Mouse (Mus musculus) brain, embryonic 14.5 days (tissue): ENCODE measurements at regions not wholly inside any gene's neighbourhood (a gene's known extent, or its start where the extent isn't known, plus 50 kb on each side); places are given as distances from the start of the nearest gene placed in this dataset.

ENCODE experiments used
- CTCF ChIP-seq: fragments of 200-500 bp; IDR thresholded peaks from 2 replicates; pipeline ENCODE4 v1.5.1; 2012; ENCODE audit warnings: inconsistent platforms, mild to moderate bottlenecking, moderate library complexity, borderline replicate concordance; ENCODE audit not compliant: insufficient read depth, insufficient read length; ENCODE audit errors: extremely low read depth
- POLR2A ChIP-seq: fragments of 200-500 bp; IDR thresholded peaks from 2 replicates; pipeline ENCODE4 v1.6.1; 2012; ENCODE audit warnings: mild to moderate bottlenecking, inconsistent platforms, borderline replicate concordance; ENCODE audit not compliant: poor library complexity, insufficient read depth, insufficient read length, severe bottlenecking; ENCODE audit errors: extremely low read depth

- TF ChIP-seq POLR2A: no peak
- TF ChIP-seq CTCF: no peak
Observed at GRCm38 (mm10) chr7:94624546-94624945, 1544.9 kb downstream of the Fam181b start.
